Mouse (Mus musculus): ENCODE data around the gene Il2rg. TPM values are rescaled to one million over a fixed set of nuclear protein-coding genes. Genes with fewer than 3 reads are reported as not detected.

Gene Il2rg
- polyA plus RNA-seq, 1 experiment, result 35.1 TPM

GRCm38 (mm10) chrX:101263892-101264291 is 4.2 kb downstream of the Il2rg start, which contains the start of gene Gm614:
TSS of gene Gm614 (minus strand) at chrX:101263992.
- TF ChIP-seq GATA1 (IDR thresholded peaks at IDR 0.05; ENCODE audit: borderline replicate concordance, low read length) (no peak), FLI1 (IDR thresholded peaks at IDR 0.05; ENCODE audit: low read length) (no peak)
- peaks cover 32% of the 10 kb centered on the region for H3K36me3 ChIP-seq (replicated peaks; ENCODE audit: low read length)
- H3K9me3 ChIP-seq, result no peaks in the 10 kb centered on the region
- H3K27me3 ChIP-seq (replicated peaks), result peaks cover 34% of the 10 kb centered on the region
- no peak within 1 kb of the TSS for H3K4me3 ChIP-seq (replicated peaks)
- H3K4me1 ChIP-seq, result peaks cover 52% of the 10 kb centered on the region

- no peak for TF ChIP-seq GATA1 (IDR thresholded peaks at IDR 0.05; ENCODE audit: borderline replicate concordance, low read length)
- no peak for TF ChIP-seq FLI1 (IDR thresholded peaks at IDR 0.05; ENCODE audit: low read length)
- Histone ChIP-seq H3K9me3 (peaks cover 2% of the 10 kb centered on the region; the same call in 1 of the 2 replicates), H3K4me3 (replicated peaks) (peak overlapping the region; percentile 33), H3K4me1 (peaks cover 24% of the 10 kb centered on the region), H3K27me3 (replicated peaks) (peaks cover 35% of the 10 kb centered on the region), H3K36me3 (replicated peaks; ENCODE audit: low read length) (peaks cover 42% of the 10 kb centered on the region)
Observed at GRCm38 (mm10) chrX:101260441-101261325, 7.4 kb downstream of the Il2rg start.

GRCm38 (mm10) chrX:101256603-101257002 is 11.5 kb downstream of the Il2rg start:
- peaks cover 30% of the 10 kb centered on the region for H3K27me3 ChIP-seq (replicated peaks)
- peaks cover 21% of the 10 kb centered on the region for H3K9me3 ChIP-seq
- peaks cover 16% of the 10 kb centered on the region for H3K4me1 ChIP-seq
- TF ChIP-seq FLI1 (IDR thresholded peaks at IDR 0.05; ENCODE audit: low read length) (no peak), GATA1 (IDR thresholded peaks at IDR 0.05; ENCODE audit: borderline replicate concordance, low read length) (no peak)
- H3K4me3 ChIP-seq (replicated peaks), result no peak overlapping the region
- peaks cover 23% of the 10 kb centered on the region for H3K36me3 ChIP-seq (replicated peaks; ENCODE audit: low read length)

GRCm38 (mm10) chrX:101254740-101255139 is 13.3 kb downstream of the Il2rg start:
- Histone ChIP-seq H3K9me3 (peaks cover 21% of the 10 kb centered on the region), H3K36me3 (replicated peaks; ENCODE audit: low read length) (peaks cover 23% of the 10 kb centered on the region), H3K4me3 (replicated peaks) (peak overlapping the region; percentile 94), H3K27me3 (replicated peaks) (peaks cover 28% of the 10 kb centered on the region), H3K4me1 (peaks cover 4% of the 10 kb centered on the region; the same call in 1 of the 2 replicates)
- TF ChIP-seq GATA1 (IDR thresholded peaks at IDR 0.05; ENCODE audit: borderline replicate concordance, low read length) (no peak), FLI1 (IDR thresholded peaks at IDR 0.05; ENCODE audit: low read length) (no peak)

GRCm38 (mm10) chrX:101253952-101254729 is 13.9 kb downstream of the Il2rg start, which contains the start of gene Foxo4:
TSS of gene Foxo4 (plus strand) at chrX:101254528.
- no peak for TF ChIP-seq FLI1 (IDR thresholded peaks at IDR 0.05; ENCODE audit: low read length)
- TF ChIP-seq GATA1 (IDR thresholded peaks at IDR 0.05; ENCODE audit: borderline replicate concordance, low read length), result no peak
- Histone ChIP-seq H3K9me3 (peaks cover 21% of the 10 kb centered on the region), H3K4me1 (peaks cover 4% of the 10 kb centered on the region; the same call in 1 of the 2 replicates), H3K36me3 (replicated peaks; ENCODE audit: low read length) (peaks cover 17% of the 10 kb centered on the region), H3K27me3 (replicated peaks) (peaks cover 31% of the 10 kb centered on the region), H3K4me3 (replicated peaks) (peak within 1 kb of the TSS; percentile 94)

- Histone ChIP-seq H3K4me3 (replicated peaks) (no peak overlapping the region), H3K36me3 (replicated peaks; ENCODE audit: low read length) (no peaks in the 10 kb centered on the region), H3K9me3 (no peaks in the 10 kb centered on the region), H3K4me1 (no peaks in the 10 kb centered on the region), H3K27me3 (replicated peaks) (peaks cover 26% of the 10 kb centered on the region)
- no peak for TF ChIP-seq GATA1 (IDR thresholded peaks at IDR 0.05; ENCODE audit: borderline replicate concordance, low read length)
- no peak for TF ChIP-seq FLI1 (IDR thresholded peaks at IDR 0.05; ENCODE audit: low read length)
Observed at GRCm38 (mm10) chrX:101245011-101245410, 23.0 kb downstream of the Il2rg start.

GRCm38 (mm10) chrX:101222796-101223162 is 45.3 kb downstream of the Il2rg start:
- no peak for TF ChIP-seq GATA1 (IDR thresholded peaks at IDR 0.05; ENCODE audit: borderline replicate concordance, low read length)
- TF ChIP-seq FLI1 (IDR thresholded peaks at IDR 0.05; ENCODE audit: low read length), result no peak
- Histone ChIP-seq H3K27me3 (replicated peaks) (peaks cover 9% of the 10 kb centered on the region), H3K36me3 (replicated peaks; ENCODE audit: low read length) (peaks cover 5% of the 10 kb centered on the region), H3K4me1 (no peaks in the 10 kb centered on the region), H3K4me3 (replicated peaks) (peak overlapping the region; percentile 94), H3K9me3 (no peaks in the 10 kb centered on the region)

GRCm38 (mm10) chrX:101221834-101222795 is 45.9 kb downstream of the Il2rg start, which contains the start of gene Snx12:
TSS of gene Snx12 (minus strand) at chrX:101222563.
- TF ChIP-seq GATA1 (IDR thresholded peaks at IDR 0.05; ENCODE audit: borderline replicate concordance, low read length) (no peak), FLI1 (IDR thresholded peaks at IDR 0.05; ENCODE audit: low read length) (no peak)
- H3K4me3 ChIP-seq (replicated peaks), result peak within 1 kb of the TSS; percentile 94
- H3K9me3 ChIP-seq, result no peaks in the 10 kb centered on the region
- peaks cover 5% of the 10 kb centered on the region for H3K36me3 ChIP-seq (replicated peaks; ENCODE audit: low read length)
- H3K4me1 ChIP-seq, result no peaks in the 10 kb centered on the region
- peaks cover 8% of the 10 kb centered on the region for H3K27me3 ChIP-seq (replicated peaks)

Other genes starting within 250 kb of the Il2rg start
- gene Tex11, start 208.6 kb downstream of the Il2rg start, polyA plus RNA-seq (2012; ENCODE audit: insufficient read depth, low replicate concordance), result not detected in 2 replicates
- 0.11 TPM in 1 of 2 replicates, not detected in the other for gene Slc7a3, start 182.2 kb downstream of the Il2rg start, polyA plus RNA-seq (2012; ENCODE audit: insufficient read depth, low replicate concordance)
- gene Snx12, start 45.7 kb downstream of the Il2rg start, polyA plus RNA-seq (2012; ENCODE audit: insufficient read depth, low replicate concordance), result 11.0 and 17.3 TPM in 2 replicates
- 4.0 and 6.7 TPM in 2 replicates for gene Foxo4, start 13.7 kb downstream of the Il2rg start, polyA plus RNA-seq (2012; ENCODE audit: insufficient read depth, low replicate concordance)
- gene Gm614, start 4.3 kb downstream of the Il2rg start, polyA plus RNA-seq (2012; ENCODE audit: insufficient read depth, low replicate concordance), result not detected in 2 replicates
- gene Gm20489, start 768 bp upstream of the Il2rg start, polyA plus RNA-seq (2012; ENCODE audit: insufficient read depth, low replicate concordance), result 0.11 TPM in 1 of 2 replicates, not detected in the other
- 38.3 and 44.1 TPM in 2 replicates for gene Med12, start 5.8 kb upstream of the Il2rg start, polyA plus RNA-seq (2012; ENCODE audit: insufficient read depth, low replicate concordance)
- gene Nlgn3, start 30.9 kb upstream of the Il2rg start, polyA plus RNA-seq (2012; ENCODE audit: insufficient read depth, low replicate concordance), result 0.22 TPM in 1 of 2 replicates, not detected in the other
- not detected in 2 replicates for gene Gjb1, start 108.1 kb upstream of the Il2rg start, polyA plus RNA-seq (2012; ENCODE audit: insufficient read depth, low replicate concordance)
- 10.9 and 14.1 TPM in 2 replicates for gene Zmym3, start 152.6 kb upstream of the Il2rg start, polyA plus RNA-seq (2012; ENCODE audit: insufficient read depth, low replicate concordance)
- gene Nono, start 161.1 kb upstream of the Il2rg start, polyA plus RNA-seq (2012; ENCODE audit: insufficient read depth, low replicate concordance), result 3.5 and 24.5 TPM in 2 replicates
- gene Itgb1bp2, start 180.8 kb upstream of the Il2rg start, polyA plus RNA-seq (2012; ENCODE audit: insufficient read depth, low replicate concordance), result not detected in 2 replicates

Data from megakaryocyte, embryonic 14.5 days (primary cell).